Mouse (Mus musculus) liver, postnatal 0 days (tissue): Measurements from ENCODE around the gene Lpcat1. TPM values are rescaled to one million over a fixed set of nuclear protein-coding genes. Genes with fewer than 3 reads are reported as not detected.

ENCODE experiments used
- ATAC-seq: fragments of 200-750 bp; cut with Nextera tagmentation; 2 replicates; pipeline ENCODE4 v1.8.0; 2017; ENCODE audit warnings: mild to moderate bottlenecking, moderate library complexity
- DNase-seq: peaks from one replicate; pipeline ENCODE4 v3.0.0-alpha.2; 2016
- H3K27ac ChIP-seq: fragments of 300-500 bp; sonication (generic); 2 replicates; pipeline ENCODE4 v1.5.1; 2014; ENCODE audit warnings: antibody characterized with exemption, moderate library complexity, mild to moderate bottlenecking, low read depth
- H3K27me3 ChIP-seq: fragments of 300-500 bp; sonication (generic); 2 replicates; pipeline ENCODE4 v1.6.1; 2014; ENCODE audit warnings: low read length, control low read depth, mixed read lengths; ENCODE audit not compliant: insufficient read depth
- H3K36me3 ChIP-seq: fragments of 300-500 bp; sonication (generic); replicated peaks from 2 replicates; pipeline ENCODE4 v1.6.1; 2014; ENCODE audit warnings: mild to moderate bottlenecking, control low read depth, low read length, moderate library complexity, mixed read lengths; ENCODE audit not compliant: insufficient read depth
- H3K4me1 ChIP-seq: fragments of 300-500 bp; sonication (generic); 2 replicates; pipeline ENCODE4 v1.6.1; 2014; ENCODE audit warnings: antibody characterized with exemption, mild to moderate bottlenecking, control low read depth; ENCODE audit not compliant: insufficient read depth
- H3K4me2 ChIP-seq: fragments of 300-500 bp; sonication (generic); 2 replicates; pipeline ENCODE4 v1.6.1; 2014; ENCODE audit warnings: low read depth, mild to moderate bottlenecking, low read length, moderate library complexity, mixed read lengths
- H3K4me3 ChIP-seq: fragments of 300-500 bp; sonication (generic); 2 replicates; pipeline ENCODE4 v1.5.1; 2014; ENCODE audit warnings: low read depth, low read length
- H3K9ac ChIP-seq: fragments of 300-500 bp; sonication (generic); replicated peaks from 2 replicates; pipeline ENCODE4 v1.6.1; 2014; ENCODE audit warnings: mild to moderate bottlenecking, moderate library complexity
- H3K9me3 ChIP-seq: fragments of 300-500 bp; sonication (generic); 2 replicates; pipeline ENCODE4 v1.6.1; 2016; ENCODE audit warnings: mild to moderate bottlenecking, control low read depth, low read length, mixed read lengths
- CTCF ChIP-seq: sonication (generic); IDR thresholded peaks from 2 replicates; pipeline ENCODE4 v1.5.1; 2016; ENCODE audit warnings: antibody characterized with exemption, low read depth
- EP300 ChIP-seq: IDR thresholded peaks from 2 replicates; pipeline ENCODE4 v1.6.1; 2016; ENCODE audit warnings: antibody characterized with exemption, low read depth, mild to moderate bottlenecking
- WGBS: fragments of 180-500 bp; shearing (Covaris S2); extraction: QIAGEN DNeasy Blood & Tissue Kit; methylation state at CpG from one replicate; pipeline ENCODE4 v1.1.7; 2014; ENCODE audit not compliant: insufficient replicate concordance; 5-methylcytosine and 5-hydroxymethylcytosine counted together
- polyA plus RNA-seq: library from polyadenylated mRNA; unstranded; fragments of >200 nt; fragmentation: Nextera tagmentation; extraction: Ambion mirVana; gene quantifications from 2 replicates; pipeline ENCODE4 v1.2.1, GENCODE M21; 2015

Lpcat1 gene
- polyA plus RNA-seq, 1 experiment from 2014 or later: 32.4 TPM

DNA sequence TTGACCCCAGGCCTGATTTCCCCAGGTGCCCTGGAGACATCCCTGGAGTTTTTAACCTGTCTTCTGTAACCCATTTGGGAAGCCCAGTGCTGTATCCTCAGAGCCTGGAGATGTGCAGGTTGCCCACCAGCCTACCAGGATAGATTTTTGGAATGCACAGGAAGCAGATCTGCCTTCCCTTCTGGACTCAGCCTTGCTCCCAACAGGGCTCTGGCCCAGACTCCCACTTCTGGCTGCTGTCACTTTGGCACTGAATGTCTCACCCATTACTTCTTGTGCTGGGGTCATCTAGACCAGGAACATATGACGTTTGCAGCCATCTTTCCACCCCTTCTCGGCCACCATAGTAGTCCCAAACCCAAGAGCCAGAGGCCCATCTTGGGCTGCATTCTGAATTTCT lies 10.8 kb downstream of the Lpcat1 start:
- ATAC-seq (no peak), DNase-seq (no peak)
- Histone ChIP-seq H3K9ac (no peak overlapping the region; the same call in 1 of the 2 replicates), H3K27ac (peak overlapping the region; percentile 93; the same call in 1 of the 2 replicates), H3K9me3 (no peaks in the 10 kb centered on the region), H3K36me3 (peaks cover 11% of the 10 kb centered on the region; the same call in 1 of the 2 replicates), H3K27me3 (no peaks in the 10 kb centered on the region), H3K4me3 (no peak overlapping the region), H3K4me2 (no peak overlapping the region), H3K4me1 (peaks cover 75% of the 10 kb centered on the region)
- TF ChIP-seq CTCF: no peak
- no peak for TF ChIP-seq EP300
- WGBS: 93% methylated on average over 2 of the region's 2 CpGs

DNA sequence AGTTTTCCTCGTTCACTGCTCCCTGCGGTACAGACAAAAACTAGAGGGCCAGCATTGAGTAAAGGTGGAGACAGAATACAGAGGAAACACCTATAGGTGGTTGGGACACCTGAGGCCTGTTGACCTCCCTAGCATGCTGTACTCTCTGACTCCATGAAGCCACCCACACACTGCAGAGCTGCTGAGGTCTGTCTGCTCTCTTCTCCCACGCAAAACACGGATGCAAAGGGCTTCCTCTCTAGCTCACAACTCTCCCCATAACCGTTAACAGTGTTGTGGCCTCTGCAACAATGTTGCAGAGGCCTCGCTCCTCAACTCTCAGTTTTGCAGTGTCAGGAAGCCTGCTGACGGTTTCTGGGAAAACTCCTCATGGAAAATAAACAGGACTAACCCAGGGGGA lies 15.5 kb downstream of the Lpcat1 start:
- H3K4me3 ChIP-seq: no peak overlapping the region
- no peak overlapping the region for H3K4me2 ChIP-seq
- peaks cover 27% of the 10 kb centered on the region for H3K36me3 ChIP-seq
- DNase-seq (no peak), ATAC-seq (no peak)
- peaks cover 52% of the 10 kb centered on the region for H3K4me1 ChIP-seq
- peak overlapping the region; percentile 1; the same call in 1 of the 2 replicates for H3K9ac ChIP-seq
- no peak overlapping the region for H3K27ac ChIP-seq
- peaks cover 4% of the 10 kb centered on the region; the same call in 1 of the 2 replicates for H3K9me3 ChIP-seq
- H3K27me3 ChIP-seq: no peaks in the 10 kb centered on the region
- TF ChIP-seq EP300 (no peak), CTCF (no peak)
- 76% methylated on average over 7 of the region's 7 CpGs for WGBS

DNA sequence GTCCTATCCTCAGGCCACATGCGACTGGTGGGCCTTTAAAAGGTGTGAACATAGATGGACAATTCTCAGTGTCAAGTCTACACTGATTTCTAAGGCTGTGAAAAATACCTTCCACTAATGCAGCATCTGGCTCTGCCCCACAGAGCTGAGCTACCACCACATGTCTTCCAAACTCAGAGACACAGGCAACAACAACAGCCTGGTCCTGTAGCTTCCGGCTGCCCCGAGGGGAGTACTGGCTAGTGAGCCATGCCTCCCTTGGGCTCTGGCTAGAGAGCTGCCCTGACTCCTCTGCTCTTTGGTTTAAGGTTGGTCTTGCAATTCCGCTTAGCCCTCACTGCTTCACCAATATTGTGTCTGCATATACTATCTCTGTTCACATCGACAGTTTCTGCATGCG lies 16.3 kb downstream of the Lpcat1 start:
- Histone ChIP-seq H3K36me3 (peaks cover 30% of the 10 kb centered on the region), H3K27ac (no peak overlapping the region), H3K4me3 (no peak overlapping the region), H3K9ac (no peak overlapping the region), H3K4me2 (no peak overlapping the region), H3K9me3 (peaks cover 4% of the 10 kb centered on the region; the same call in 1 of the 2 replicates), H3K27me3 (no peaks in the 10 kb centered on the region), H3K4me1 (peaks cover 49% of the 10 kb centered on the region)
- ATAC-seq: no peak
- 93% methylated on average over 6 of the region's 6 CpGs for WGBS
- no peak for DNase-seq
- TF ChIP-seq EP300 (no peak), CTCF (no peak)

DNA sequence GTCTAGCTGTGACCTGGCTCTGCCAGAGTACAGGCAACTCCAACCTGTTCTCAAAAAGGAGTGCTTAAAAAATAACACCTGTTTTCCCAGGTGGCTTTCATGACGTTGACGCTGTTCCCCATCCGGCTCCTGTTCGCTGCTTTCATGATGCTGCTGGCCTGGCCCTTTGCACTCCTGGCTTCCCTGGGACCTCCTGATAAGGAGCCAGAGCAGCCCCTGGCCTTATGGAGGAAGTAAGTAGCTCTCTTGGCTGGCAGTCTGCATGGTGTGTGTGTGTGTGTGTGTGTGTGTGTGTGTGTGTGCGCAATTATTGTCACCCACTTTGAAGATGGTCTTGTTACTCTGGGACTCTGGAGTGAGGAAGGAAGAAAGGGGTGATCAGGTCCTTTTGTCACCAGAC lies 17.2 kb downstream of the Lpcat1 start:
- peaks cover 38% of the 10 kb centered on the region for H3K36me3 ChIP-seq
- ATAC-seq: peak; percentile 74
- no peak overlapping the region; the same call in 1 of the 2 replicates for H3K4me2 ChIP-seq
- no peak overlapping the region for H3K4me3 ChIP-seq
- TF ChIP-seq CTCF: no peak
- TF ChIP-seq EP300: 0 out of 2 replicates have a peak, but pooled peaks have one; percentile 15
- no peak overlapping the region for H3K9ac ChIP-seq
- H3K27ac ChIP-seq: peak overlapping the region; percentile 29; the same call in 1 of the 2 replicates
- H3K27me3 ChIP-seq: no peaks in the 10 kb centered on the region
- no peak for DNase-seq
- peaks cover 48% of the 10 kb centered on the region for H3K4me1 ChIP-seq
- H3K9me3 ChIP-seq: peaks cover 4% of the 10 kb centered on the region; the same call in 1 of the 2 replicates
- 43% methylated on average over 5 of the region's 5 CpGs for WGBS

DNA sequence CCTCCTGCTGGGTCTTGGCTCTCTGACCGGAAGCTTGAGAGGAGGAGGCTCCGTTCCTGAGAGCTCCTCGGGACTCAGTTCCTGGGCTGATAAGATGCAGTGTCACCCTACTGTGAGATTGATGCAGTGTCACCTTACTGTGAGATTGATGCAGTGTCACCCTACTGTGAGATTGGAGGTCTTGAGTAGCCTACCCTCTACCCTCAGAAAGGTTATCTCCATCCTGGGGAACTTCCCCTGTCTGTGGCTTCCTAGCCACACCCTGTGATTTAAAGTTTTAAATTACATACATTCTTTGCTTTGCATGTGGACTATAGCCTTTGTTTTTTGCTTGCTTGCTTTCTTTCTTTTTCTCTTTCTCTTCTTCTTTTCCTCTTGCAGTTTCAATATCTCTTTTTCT lies 21.1 kb downstream of the Lpcat1 start:
- ATAC-seq (no peak), DNase-seq (no peak)
- 56% methylated on average over 3 of the region's 3 CpGs for WGBS
- H3K4me2 ChIP-seq: no peak overlapping the region
- no peak overlapping the region for H3K4me3 ChIP-seq
- H3K27me3 ChIP-seq: no peaks in the 10 kb centered on the region
- H3K27ac ChIP-seq: no peak overlapping the region
- peaks cover 32% of the 10 kb centered on the region for H3K4me1 ChIP-seq
- peaks cover 72% of the 10 kb centered on the region for H3K36me3 ChIP-seq
- H3K9me3 ChIP-seq: peaks cover 4% of the 10 kb centered on the region; the same call in 1 of the 2 replicates
- H3K9ac ChIP-seq: no peak overlapping the region
- TF ChIP-seq CTCF: no peak
- no peak for TF ChIP-seq EP300

DNA sequence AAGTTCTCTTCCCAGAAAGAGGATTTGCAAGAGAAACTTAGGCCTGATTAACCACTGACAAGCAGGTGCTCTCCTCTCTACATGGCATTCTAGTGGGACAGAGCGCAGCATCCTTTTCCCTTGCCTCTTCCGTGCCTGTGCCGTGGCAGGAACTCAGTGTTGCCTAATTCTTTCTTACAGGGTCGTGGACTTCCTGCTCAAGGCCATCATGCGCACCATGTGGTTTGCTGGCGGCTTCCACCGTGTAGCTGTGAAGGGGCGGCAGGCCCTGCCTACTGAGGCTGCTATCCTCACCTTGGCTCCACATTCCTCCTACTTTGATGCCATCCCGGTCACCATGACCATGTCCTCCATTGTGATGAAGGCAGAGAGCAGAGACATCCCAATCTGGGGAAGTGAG lies 21.7 kb downstream of the Lpcat1 start:
- Histone ChIP-seq H3K27me3 (no peaks in the 10 kb centered on the region), H3K4me1 (peaks cover 26% of the 10 kb centered on the region), H3K9me3 (peaks cover 4% of the 10 kb centered on the region; the same call in 1 of the 2 replicates), H3K4me2 (no peak overlapping the region), H3K9ac (no peak overlapping the region), H3K4me3 (no peak overlapping the region), H3K27ac (no peak overlapping the region), H3K36me3 (peaks cover 76% of the 10 kb centered on the region)
- WGBS: 56% methylated on average over 9 of the region's 9 CpGs
- no peak for ATAC-seq
- DNase-seq: no peak
- no peak for TF ChIP-seq CTCF
- no peak for TF ChIP-seq EP300

DNA sequence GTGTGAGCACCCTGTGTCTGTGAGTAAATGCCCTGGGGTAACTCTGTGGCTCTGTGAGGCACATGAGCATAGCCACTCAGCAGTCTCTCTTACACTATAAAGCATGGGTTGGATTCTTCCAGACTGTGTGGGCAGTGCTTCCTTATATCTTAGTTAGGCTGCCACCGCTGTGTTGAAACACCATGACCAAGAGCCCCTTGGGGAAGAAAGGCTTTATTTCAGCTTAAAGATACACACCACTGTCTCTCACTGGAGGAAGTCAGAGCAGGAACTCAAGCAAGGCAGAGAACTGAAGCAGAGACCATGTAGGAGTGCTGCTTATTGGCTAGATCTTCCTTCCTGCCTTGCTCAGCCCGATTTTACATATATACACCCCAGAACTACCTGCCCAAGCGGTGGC lies 23.0 kb downstream of the Lpcat1 start:
- ATAC-seq (peak; percentile 56), DNase-seq (no peak)
- Histone ChIP-seq H3K4me3 (no peak overlapping the region), H3K9ac (no peak overlapping the region), H3K9me3 (peaks cover 4% of the 10 kb centered on the region; the same call in 1 of the 2 replicates), H3K27ac (peak overlapping the region; percentile 49), H3K36me3 (peaks cover 83% of the 10 kb centered on the region), H3K27me3 (no peaks in the 10 kb centered on the region), H3K4me2 (no peak overlapping the region), H3K4me1 (peaks cover 21% of the 10 kb centered on the region)
- TF ChIP-seq CTCF: no peak
- no peak for TF ChIP-seq EP300
- 80% methylated on average over 3 of the region's 3 CpGs for WGBS
